Mouse (Mus musculus) brain, embryonic 14.5 days (tissue): Measurements from ENCODE around the gene Tm4sf5.

ENCODE experiments used
- CTCF ChIP-seq: fragments of 200-500 bp; IDR thresholded peaks from 2 replicates; pipeline ENCODE4 v1.5.1; 2012; ENCODE audit warnings: inconsistent platforms, mild to moderate bottlenecking, moderate library complexity, borderline replicate concordance; ENCODE audit not compliant: insufficient read depth, insufficient read length; ENCODE audit errors: extremely low read depth
- POLR2A ChIP-seq: fragments of 200-500 bp; IDR thresholded peaks from 2 replicates; pipeline ENCODE4 v1.6.1; 2012; ENCODE audit warnings: mild to moderate bottlenecking, inconsistent platforms, borderline replicate concordance; ENCODE audit not compliant: poor library complexity, insufficient read depth, insufficient read length, severe bottlenecking; ENCODE audit errors: extremely low read depth

- TF ChIP-seq POLR2A: no peak
- 0 out of 2 replicates have a peak, but pooled peaks have one; percentile 4 for TF ChIP-seq CTCF
Observed at GRCm38 (mm10) chr11:70499566-70500475, 5.2 kb upstream of the Tm4sf5 start.
